Mouse (Mus musculus): ENCODE results near the gene Cmbl. TPM values are rescaled to one million over a fixed set of nuclear protein-coding genes. Genes with fewer than 3 reads are reported as not detected.

The Cmbl gene
- polyA plus RNA-seq, 1 experiment from 2014 or later = 11.0 TPM

DNA sequence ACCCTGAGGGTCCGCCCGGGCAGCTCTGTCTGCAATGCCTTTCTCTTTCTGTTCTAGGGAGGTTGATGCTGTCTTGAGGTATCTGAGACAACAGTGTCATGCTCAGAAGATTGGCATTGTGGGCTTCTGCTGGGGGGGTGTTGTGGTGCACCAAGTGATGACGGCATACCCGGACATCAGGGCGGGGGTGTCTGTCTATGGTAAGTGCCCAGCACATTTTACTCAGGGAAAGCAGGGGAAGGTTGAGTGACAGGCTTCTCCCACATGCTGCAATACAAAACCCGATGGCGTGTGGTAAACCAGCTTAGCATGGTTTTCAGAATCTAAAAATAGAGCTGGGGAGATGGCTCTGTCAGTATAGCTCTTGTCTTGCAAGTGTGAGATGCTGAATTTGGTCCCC is 20.0 kb downstream of the Cmbl start:
- WGBS (ENCODE audit: insufficient replicate concordance) = 53% methylated on average over 7 of the region's 7 CpGs
- no peak overlapping the region for H3K9ac ChIP-seq
- peaks cover 14% of the 10 kb centered on the region for H3K4me1 ChIP-seq (replicated peaks)

DNA sequence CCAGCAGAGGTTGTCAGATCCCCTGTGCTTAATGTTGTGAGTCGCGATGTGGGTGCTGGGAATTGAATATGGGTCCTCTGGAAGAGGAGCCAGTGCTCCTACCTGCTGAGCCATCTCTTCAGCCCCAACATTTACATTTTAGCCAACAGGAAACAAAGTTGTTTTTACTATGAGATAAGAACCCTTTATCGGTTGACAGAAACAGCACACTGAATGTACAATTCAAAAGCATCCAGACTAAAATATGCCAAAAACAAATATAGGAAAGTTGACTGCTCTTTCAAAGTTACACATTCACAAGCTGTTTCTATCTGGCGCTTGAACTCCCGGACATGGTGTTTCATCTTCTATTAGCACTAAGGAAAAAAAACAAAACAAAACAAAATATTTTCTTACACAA is 20.9 kb downstream of the Cmbl start:
- WGBS (ENCODE audit: insufficient replicate concordance) = 49% methylated on average over 5 of the region's 5 CpGs

More for the DNA sequence above, 20.0 kb downstream of the Cmbl start:
- peaks cover 14% of the 10 kb centered on the region for H3K36me3 ChIP-seq (replicated peaks)
- H3K4me2 ChIP-seq = no peak overlapping the region
- no peak overlapping the region for H3K27ac ChIP-seq (replicated peaks)
- H3K27me3 ChIP-seq = no peaks in the 10 kb centered on the region
- no peaks in the 10 kb centered on the region for H3K9me3 ChIP-seq (replicated peaks)
- H3K4me3 ChIP-seq (replicated peaks) = no peak overlapping the region
- ATAC-seq (ENCODE audit: insufficient read depth) = no peak

GRCm38 (mm10) chr15:31586519-31586918 is 21.3 kb downstream of the Cmbl start:
- Histone ChIP-seq H3K4me3 (replicated peaks) (no peak overlapping the region), H3K27me3 (no peaks in the 10 kb centered on the region), H3K9ac (no peak overlapping the region), H3K36me3 (replicated peaks) (peaks cover 27% of the 10 kb centered on the region), H3K4me2 (no peak overlapping the region), H3K27ac (replicated peaks) (no peak overlapping the region), H3K4me1 (replicated peaks) (peaks cover 14% of the 10 kb centered on the region), H3K9me3 (replicated peaks) (no peaks in the 10 kb centered on the region)
- peak; percentile 75 for ATAC-seq (ENCODE audit: insufficient read depth)
- WGBS (ENCODE audit: insufficient replicate concordance) = 1% methylated on average over 4 of the region's 4 CpGs

More for the DNA sequence above, 20.9 kb downstream of the Cmbl start:
- peaks cover 14% of the 10 kb centered on the region for H3K4me1 ChIP-seq (replicated peaks)
- no peak for ATAC-seq (ENCODE audit: insufficient read depth)
- H3K4me2 ChIP-seq = no peak overlapping the region
- no peak overlapping the region for H3K27ac ChIP-seq (replicated peaks)
- H3K36me3 ChIP-seq (replicated peaks) = peaks cover 23% of the 10 kb centered on the region
- no peaks in the 10 kb centered on the region for H3K27me3 ChIP-seq
- no peaks in the 10 kb centered on the region for H3K9me3 ChIP-seq (replicated peaks)
- H3K9ac ChIP-seq = no peak overlapping the region
- H3K4me3 ChIP-seq (replicated peaks) = no peak overlapping the region

DNA sequence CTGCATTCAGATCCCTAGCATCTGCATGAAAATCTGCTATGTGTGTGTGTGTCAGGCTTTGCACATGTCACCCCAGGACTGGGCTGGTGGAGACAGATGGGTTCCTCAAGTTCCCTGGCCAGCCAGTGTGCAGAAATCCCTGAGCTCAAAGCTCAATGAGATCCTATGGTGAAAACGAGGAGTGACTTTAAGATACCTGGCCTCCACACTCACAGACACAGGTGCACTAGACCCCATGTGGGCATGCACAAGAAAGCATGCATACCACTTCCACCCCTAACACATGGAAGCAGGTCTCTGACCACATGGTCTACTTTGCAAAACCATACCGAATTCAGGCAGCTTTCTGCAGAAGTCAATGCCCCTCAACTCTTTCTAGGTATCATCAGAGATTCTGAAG is 22.6 kb downstream of the Cmbl start:
- 49% methylated on average over 2 of the region's 2 CpGs for WGBS (ENCODE audit: insufficient replicate concordance)
- no peak overlapping the region for H3K9ac ChIP-seq
- peaks cover 40% of the 10 kb centered on the region for H3K36me3 ChIP-seq (replicated peaks)
- no peak overlapping the region for H3K27ac ChIP-seq (replicated peaks)
- H3K9me3 ChIP-seq (replicated peaks) = no peaks in the 10 kb centered on the region
- ATAC-seq (ENCODE audit: insufficient read depth) = no peak
- H3K27me3 ChIP-seq = no peaks in the 10 kb centered on the region
- no peak overlapping the region for H3K4me3 ChIP-seq (replicated peaks)
- H3K4me2 ChIP-seq = no peak overlapping the region
- peaks cover 14% of the 10 kb centered on the region for H3K4me1 ChIP-seq (replicated peaks)

DNA sequence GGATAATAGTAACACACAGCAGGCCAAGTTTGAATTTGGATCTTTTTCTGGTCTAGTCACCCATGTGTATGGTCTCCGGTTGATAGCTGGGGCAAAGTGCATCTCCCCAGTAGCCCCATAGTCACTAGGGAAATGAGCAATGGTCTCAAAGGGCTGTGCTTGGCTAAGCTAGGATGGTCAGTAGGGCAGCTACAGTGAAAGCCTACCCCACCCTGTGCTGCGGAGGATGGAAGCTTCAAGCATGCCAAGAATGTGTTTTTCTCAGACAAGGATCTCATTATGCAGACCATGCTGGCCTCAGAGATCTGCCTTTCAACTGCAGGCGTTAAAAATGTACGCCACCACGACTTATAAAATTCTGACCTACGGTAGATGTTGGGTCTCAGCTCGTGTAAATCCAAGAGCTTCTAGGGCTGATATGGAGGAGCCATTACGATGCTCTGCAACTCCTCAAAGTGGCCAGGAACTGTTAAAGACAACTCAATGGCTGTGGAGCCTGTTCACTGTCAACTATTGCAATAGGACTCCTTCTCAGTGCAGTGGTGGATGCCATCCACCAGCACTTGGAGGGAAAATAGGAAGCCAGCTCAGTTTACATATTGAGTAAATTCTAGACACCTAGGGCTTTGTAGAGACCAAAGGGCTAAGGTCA is 23.9 kb downstream of the Cmbl start:
- Histone ChIP-seq H3K4me1 (replicated peaks) (peaks cover 14% of the 10 kb centered on the region), H3K4me2 (no peak overlapping the region), H3K27ac (replicated peaks) (no peak overlapping the region), H3K9ac (no peak overlapping the region), H3K4me3 (replicated peaks) (no peak overlapping the region), H3K27me3 (no peaks in the 10 kb centered on the region), H3K36me3 (replicated peaks) (peaks cover 53% of the 10 kb centered on the region), H3K9me3 (replicated peaks) (no peaks in the 10 kb centered on the region)
- ATAC-seq (ENCODE audit: insufficient read depth) = no peak
- 71% methylated on average over 8 of the region's 8 CpGs for WGBS (ENCODE audit: insufficient replicate concordance)

DNA sequence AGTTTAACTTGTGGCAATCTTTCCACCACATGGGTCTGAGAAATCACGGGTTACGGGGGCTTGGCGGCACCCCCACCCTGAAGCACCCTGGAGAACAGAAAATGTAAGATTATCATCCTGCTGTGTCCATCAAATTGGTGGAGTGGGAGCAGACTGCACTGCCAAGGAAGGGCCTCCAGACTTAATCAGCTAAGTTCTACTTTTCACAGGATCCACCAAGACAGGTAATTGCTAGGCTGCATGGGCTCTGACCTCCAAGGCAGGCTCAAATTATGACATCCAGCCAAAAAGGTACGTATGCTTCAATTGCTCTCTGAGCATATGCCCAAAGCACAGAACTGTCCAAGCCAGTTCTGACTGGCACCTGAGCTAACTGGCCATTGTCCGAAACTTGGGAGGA is 25.0 kb downstream of the Cmbl start:
- Histone ChIP-seq H3K36me3 (replicated peaks) (peaks cover 64% of the 10 kb centered on the region), H3K27ac (replicated peaks) (no peak overlapping the region), H3K9me3 (replicated peaks) (no peaks in the 10 kb centered on the region), H3K9ac (no peak overlapping the region), H3K4me1 (replicated peaks) (peaks cover 14% of the 10 kb centered on the region), H3K27me3 (no peaks in the 10 kb centered on the region), H3K4me3 (replicated peaks) (no peak overlapping the region), H3K4me2 (no peak overlapping the region)
- ATAC-seq (ENCODE audit: insufficient read depth) = no peak
- 86% methylated on average over 5 of the region's 5 CpGs for WGBS (ENCODE audit: insufficient replicate concordance)

- Histone ChIP-seq H3K4me1 (replicated peaks) (no peaks in the 10 kb centered on the region), H3K4me2 (no peak overlapping the region), H3K9me3 (replicated peaks) (no peaks in the 10 kb centered on the region), H3K27me3 (no peaks in the 10 kb centered on the region), H3K4me3 (replicated peaks) (no peak overlapping the region), H3K27ac (replicated peaks) (no peak overlapping the region), H3K36me3 (replicated peaks) (peaks cover 87% of the 10 kb centered on the region), H3K9ac (no peak overlapping the region)
- WGBS (ENCODE audit: insufficient replicate concordance) = 82% methylated on average over 8 of the region's 8 CpGs
- ATAC-seq (ENCODE audit: insufficient read depth) = no peak
Measured at GRCm38 (mm10) chr15:31592531-31592930, 27.3 kb downstream of the Cmbl start.

DNA sequence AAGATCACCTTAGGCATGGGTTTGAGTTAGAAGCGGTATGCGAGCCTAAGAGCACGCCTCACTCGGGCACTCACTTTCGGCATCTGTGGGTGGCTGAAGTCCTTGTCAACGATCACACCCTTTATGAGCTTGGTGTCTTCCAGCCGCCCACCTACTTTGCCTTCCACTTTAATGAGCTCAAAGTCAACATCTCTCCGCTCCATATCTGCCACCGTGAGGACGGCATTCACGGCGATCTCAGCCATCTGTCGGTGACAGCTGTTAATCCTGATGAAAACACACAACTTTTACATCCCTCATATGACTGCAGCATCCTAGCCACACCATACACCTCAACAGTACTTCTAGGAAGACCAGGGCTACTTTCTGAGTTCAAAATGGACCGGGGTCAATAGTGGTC is 29.1 kb downstream of the Cmbl start:
- Histone ChIP-seq H3K4me3 (replicated peaks) (no peak overlapping the region), H3K36me3 (replicated peaks) (peaks cover 94% of the 10 kb centered on the region), H3K9ac (no peak overlapping the region), H3K4me2 (no peak overlapping the region), H3K27ac (replicated peaks) (no peak overlapping the region), H3K4me1 (replicated peaks) (peaks cover 7% of the 10 kb centered on the region), H3K27me3 (no peaks in the 10 kb centered on the region), H3K9me3 (replicated peaks) (no peaks in the 10 kb centered on the region)
- 86% methylated on average over 14 of the region's 14 CpGs for WGBS (ENCODE audit: insufficient replicate concordance)
- ATAC-seq (ENCODE audit: insufficient read depth) = no peak

DNA sequence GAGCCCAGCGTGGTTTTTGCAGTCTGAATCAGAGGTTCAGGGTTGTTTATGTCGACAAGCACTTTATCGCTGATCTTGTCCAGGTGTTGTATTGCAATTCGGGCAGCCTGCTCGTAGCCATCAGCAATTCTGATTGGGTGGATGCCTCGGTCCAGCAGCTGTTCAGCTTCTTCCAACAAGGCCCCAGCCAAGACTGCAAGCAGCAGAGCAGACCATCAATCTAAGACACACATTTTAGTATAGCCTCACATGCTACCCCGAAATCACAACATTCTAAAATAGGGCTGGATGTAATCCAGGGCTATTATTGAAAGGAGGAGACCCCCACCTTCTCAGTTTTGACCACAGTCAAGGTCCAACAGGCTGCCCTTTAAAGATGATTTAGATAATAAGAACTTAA is 30.5 kb downstream of the Cmbl start:
- H3K9ac ChIP-seq = no peak overlapping the region
- no peak overlapping the region for H3K4me2 ChIP-seq
- WGBS (ENCODE audit: insufficient replicate concordance) = 84% methylated on average over 7 of the region's 7 CpGs
- no peaks in the 10 kb centered on the region for H3K27me3 ChIP-seq
- H3K27ac ChIP-seq (replicated peaks) = no peak overlapping the region
- peaks cover 20% of the 10 kb centered on the region for H3K4me1 ChIP-seq (replicated peaks)
- no peak overlapping the region for H3K4me3 ChIP-seq (replicated peaks)
- peaks cover 81% of the 10 kb centered on the region for H3K36me3 ChIP-seq (replicated peaks)
- no peak for ATAC-seq (ENCODE audit: insufficient read depth)
- no peaks in the 10 kb centered on the region for H3K9me3 ChIP-seq (replicated peaks)

DNA sequence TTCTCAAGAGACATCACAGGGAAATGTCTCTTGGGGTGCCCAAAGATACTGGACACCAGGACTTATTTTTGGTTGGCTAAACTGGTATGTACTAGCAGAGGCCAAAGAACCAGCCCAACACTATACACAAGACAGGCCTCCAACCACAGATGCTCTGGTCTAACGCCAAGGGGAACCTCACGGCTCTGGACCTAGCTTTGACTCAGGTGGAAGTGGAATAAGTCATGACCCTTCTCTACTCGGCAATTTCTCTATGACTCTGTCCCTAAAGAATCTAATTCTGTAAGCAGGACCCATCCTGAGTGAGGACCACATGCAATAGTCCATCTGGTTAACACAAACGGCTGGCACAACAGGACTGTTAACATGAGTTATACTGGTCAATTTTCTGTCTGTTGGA is 34.6 kb downstream of the Cmbl start:
- Histone ChIP-seq H3K27ac (replicated peaks) (no peak overlapping the region), H3K9me3 (replicated peaks) (no peaks in the 10 kb centered on the region), H3K36me3 (replicated peaks) (peaks cover 39% of the 10 kb centered on the region), H3K9ac (peak overlapping the region; percentile 72), H3K4me1 (replicated peaks) (peaks cover 30% of the 10 kb centered on the region), H3K27me3 (no peaks in the 10 kb centered on the region), H3K4me3 (replicated peaks) (peak overlapping the region; percentile 67), H3K4me2 (peak overlapping the region; percentile 78)
- ATAC-seq (ENCODE audit: insufficient read depth) = no peak
- 30% methylated on average over 4 of the region's 4 CpGs for WGBS (ENCODE audit: insufficient replicate concordance)

GRCm38 (mm10) chr15:31601279-31601645 is 36.1 kb downstream of the Cmbl start:
- H3K4me3 ChIP-seq (replicated peaks) = peak overlapping the region; percentile 67
- peak overlapping the region; percentile 75 for H3K27ac ChIP-seq (replicated peaks)
- ATAC-seq (ENCODE audit: insufficient read depth) = peak; percentile 69
- no peaks in the 10 kb centered on the region for H3K27me3 ChIP-seq
- H3K9me3 ChIP-seq (replicated peaks) = no peaks in the 10 kb centered on the region
- H3K9ac ChIP-seq = peak overlapping the region; percentile 72
- peaks cover 24% of the 10 kb centered on the region for H3K36me3 ChIP-seq (replicated peaks)
- peak overlapping the region; percentile 78 for H3K4me2 ChIP-seq
- H3K4me1 ChIP-seq (replicated peaks) = peaks cover 30% of the 10 kb centered on the region
- under 1% methylated on average over 33 of the region's 33 CpGs for WGBS (ENCODE audit: insufficient replicate concordance)

Data from liver, embryonic 15.5 days (tissue).